Mouse (Mus musculus): Measurements from ENCODE around the gene Lrp5.

GRCm38 (mm10) chr19:3562752-3563151 lies 123.6 kb downstream of the Lrp5 start:
- TF ChIP-seq POLR2A (IDR thresholded peaks at IDR 0.05; ENCODE audit: insufficient read depth, low read length) (no peak), CTCF (IDR thresholded peaks at IDR 0.05; ENCODE audit: low read depth, low read length) (no peak)

Data from ES-Bruce4 (cell line).